Mouse (Mus musculus) hindbrain, embryonic 15.5 days (tissue): ENCODE measurements at regions not wholly inside any gene's neighbourhood (a gene's known extent, or its start where the extent isn't known, plus 50 kb on each side); places are given as distances from the start of the nearest gene placed in this dataset.

Experiments used
- ATAC-seq: fragments of 200-750 bp; cut with Nextera tagmentation; 2 replicates; pipeline ENCODE4 v1.8.0; 2017; ENCODE audit warnings: low read depth, moderate number of reproducible peaks, moderate TSS enrichment; ENCODE audit not compliant: low FRiP score
- H3K27ac ChIP-seq: fragments of 300-500 bp; sonication (generic); replicated peaks from 2 replicates; pipeline ENCODE4 v1.5.1; 2015; ENCODE audit warnings: mild to moderate bottlenecking, inconsistent platforms
- H3K27me3 ChIP-seq: fragments of 300-500 bp; sonication (generic); 2 replicates; pipeline ENCODE4 v1.6.1; 2015; ENCODE audit warnings: control low read depth, inconsistent platforms
- H3K36me3 ChIP-seq: fragments of 300-500 bp; sonication (generic); 2 replicates; pipeline ENCODE4 v1.6.1; 2015; ENCODE audit warnings: control low read depth, inconsistent platforms
- H3K4me1 ChIP-seq: fragments of 300-500 bp; sonication (generic); replicated peaks from 2 replicates; pipeline ENCODE4 v1.6.1; 2015; ENCODE audit warnings: control low read depth, inconsistent platforms
- H3K4me2 ChIP-seq: fragments of 300-500 bp; sonication (generic); 2 replicates; pipeline ENCODE4 v1.6.1; 2015; ENCODE audit warnings: moderate library complexity, mild to moderate bottlenecking, inconsistent platforms
- H3K4me3 ChIP-seq: fragments of 300-500 bp; sonication (generic); 2 replicates; pipeline ENCODE4 v1.5.1; 2015; ENCODE audit warnings: mild to moderate bottlenecking, inconsistent platforms
- H3K9ac ChIP-seq: fragments of 300-500 bp; sonication (generic); 2 replicates; pipeline ENCODE4 v1.6.1; 2015; ENCODE audit warnings: inconsistent platforms
- H3K9me3 ChIP-seq: fragments of 300-500 bp; sonication (generic); 2 replicates; pipeline ENCODE4 v1.6.1; 2016; ENCODE audit warnings: control low read depth, inconsistent platforms
- WGBS: fragments of 180-500 bp; shearing (Covaris S2); methylation state at CpG from one replicate; pipeline ENCODE4 v1.1.7; 2015; 5-methylcytosine and 5-hydroxymethylcytosine counted together

DNA sequence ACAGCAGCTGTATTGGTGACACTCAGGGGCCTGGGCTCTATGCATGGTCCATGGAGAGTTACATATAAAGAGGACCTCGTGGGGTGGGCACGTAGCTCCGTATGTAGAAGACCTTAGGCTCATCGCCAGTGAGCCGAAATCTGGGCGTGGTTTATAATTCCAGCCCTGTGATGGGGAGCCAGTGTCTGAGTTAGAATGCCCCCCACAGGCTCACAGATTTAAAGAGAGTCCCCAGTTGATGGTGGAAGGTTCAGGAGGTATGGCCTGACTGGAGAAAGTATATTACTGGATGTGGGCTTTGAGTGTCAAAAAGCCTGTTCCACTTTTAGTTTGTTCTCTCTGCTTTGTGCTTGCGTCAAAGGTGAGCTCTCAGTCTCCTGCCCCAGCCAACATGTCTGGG, 54.8 kb downstream of the 1700122O11Rik start:
- WGBS: 89% methylated on average over 7 of the region's 7 CpGs
- no peak overlapping the region for H3K4me3 ChIP-seq
- H3K36me3 ChIP-seq: no peaks in the 10 kb centered on the region
- 0 out of 2 replicates have a peak, but pooled peaks cover 2% of the 10 kb centered on the region for H3K27me3 ChIP-seq
- no peak overlapping the region for H3K4me2 ChIP-seq
- no peak overlapping the region for H3K27ac ChIP-seq
- H3K9ac ChIP-seq: no peak overlapping the region
- H3K9me3 ChIP-seq: no peaks in the 10 kb centered on the region
- no peak for ATAC-seq
- H3K4me1 ChIP-seq: 0 out of 2 replicates have a peak, but pooled peaks cover 6% of the 10 kb centered on the region

DNA sequence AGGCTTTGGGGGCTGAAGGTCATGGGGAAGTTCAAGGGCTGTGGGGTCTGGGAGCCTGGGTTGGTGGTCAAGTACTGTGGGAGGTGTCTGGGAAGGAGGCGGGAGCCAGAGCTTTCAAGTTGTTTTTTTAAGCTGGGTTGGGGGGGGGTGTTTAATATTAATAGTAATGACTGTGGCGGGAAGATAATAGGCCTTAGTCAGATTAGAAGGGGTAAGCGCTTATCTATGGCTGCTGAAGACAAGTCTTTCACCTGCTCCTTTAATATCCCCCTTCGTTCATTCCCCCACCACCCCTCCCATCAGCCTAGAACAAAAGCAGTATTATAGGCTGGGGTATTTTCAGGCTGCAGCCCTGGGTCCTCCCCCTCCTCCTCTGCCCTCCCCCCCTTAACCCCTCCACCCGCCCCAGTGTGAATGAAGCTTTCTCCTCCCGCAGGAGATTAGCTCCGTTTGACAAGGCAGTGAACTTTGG, 56.5 kb downstream of the 1700122O11Rik start:
- Histone ChIP-seq H3K4me2 (no peak overlapping the region), H3K9ac (no peak overlapping the region), H3K27me3 (no peaks in the 10 kb centered on the region), H3K27ac (no peak overlapping the region), H3K9me3 (no peaks in the 10 kb centered on the region), H3K4me1 (0 out of 2 replicates have a peak, but pooled peaks cover 9% of the 10 kb centered on the region), H3K36me3 (no peaks in the 10 kb centered on the region), H3K4me3 (no peak overlapping the region)
- ATAC-seq: no peak
- 11% methylated on average over 7 of the region's 7 CpGs for WGBS

DNA sequence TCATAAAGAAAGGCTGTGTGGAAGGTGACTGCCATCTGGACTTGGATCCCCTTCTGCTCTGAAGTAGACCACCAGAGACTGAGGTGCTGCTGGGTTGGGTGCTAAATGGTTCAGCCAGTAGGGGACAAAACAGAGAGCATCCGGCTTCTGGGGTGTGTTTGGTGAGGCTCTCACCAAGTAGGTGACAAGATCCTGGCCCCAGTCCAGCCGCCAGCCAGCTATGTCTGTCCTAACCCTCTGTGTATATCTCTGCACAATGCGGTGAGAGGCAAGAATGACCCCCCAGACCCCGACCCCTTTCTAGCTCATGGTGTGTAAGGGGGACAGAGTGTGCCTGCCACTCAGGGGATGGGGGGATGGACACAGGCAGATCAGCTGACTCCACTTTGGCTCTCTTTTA, 54.8 kb upstream of the Foxp4 start:
- H3K4me2 ChIP-seq: no peak overlapping the region
- no peaks in the 10 kb centered on the region for H3K9me3 ChIP-seq
- no peaks in the 10 kb centered on the region for H3K36me3 ChIP-seq
- peaks cover 31% of the 10 kb centered on the region for H3K4me1 ChIP-seq
- H3K4me3 ChIP-seq: no peak overlapping the region
- WGBS: 58% methylated on average over 4 of the region's 4 CpGs
- H3K27ac ChIP-seq: no peak overlapping the region
- H3K27me3 ChIP-seq: peaks cover 2% of the 10 kb centered on the region; the same call in 1 of the 2 replicates
- ATAC-seq: no peak
- H3K9ac ChIP-seq: no peak overlapping the region

DNA sequence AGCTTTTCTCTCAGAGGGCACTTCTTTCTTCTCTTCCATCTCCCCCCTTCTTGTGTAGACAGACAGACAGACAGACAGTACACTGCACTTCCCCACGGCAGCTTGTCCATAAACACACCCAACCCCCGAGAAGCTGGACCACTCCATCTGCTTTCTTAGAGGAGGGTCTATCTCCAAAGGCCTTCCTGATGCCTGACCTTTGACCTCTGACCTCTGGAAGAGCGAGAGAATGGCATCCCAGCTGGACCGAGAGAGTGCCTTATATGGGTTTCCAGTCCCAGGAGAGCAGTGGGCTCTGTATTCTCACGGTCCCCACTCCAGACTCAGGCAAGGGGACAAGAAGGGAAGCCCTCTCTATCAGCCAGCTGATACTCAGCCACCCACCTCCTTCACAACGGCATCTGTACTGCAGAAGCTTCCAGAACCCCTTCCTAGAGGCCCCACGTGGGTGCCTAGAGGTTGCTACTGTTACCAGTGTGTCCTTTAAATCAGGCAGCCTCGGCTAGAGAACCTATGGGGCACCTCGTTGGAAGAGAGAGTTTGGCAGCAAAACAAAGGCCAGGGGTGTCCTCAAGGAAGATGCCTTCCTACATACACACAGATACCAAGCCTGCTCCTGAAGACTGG, 54.1 kb upstream of the Foxp4 start:
- ATAC-seq: no peak
- Histone ChIP-seq H3K9ac (no peak overlapping the region), H3K27me3 (peaks cover 8% of the 10 kb centered on the region), H3K36me3 (no peaks in the 10 kb centered on the region), H3K4me2 (no peak overlapping the region), H3K4me3 (no peak overlapping the region), H3K4me1 (peaks cover 38% of the 10 kb centered on the region), H3K27ac (no peak overlapping the region), H3K9me3 (no peaks in the 10 kb centered on the region)
- WGBS: 22% methylated on average over 9 of the region's 9 CpGs

DNA sequence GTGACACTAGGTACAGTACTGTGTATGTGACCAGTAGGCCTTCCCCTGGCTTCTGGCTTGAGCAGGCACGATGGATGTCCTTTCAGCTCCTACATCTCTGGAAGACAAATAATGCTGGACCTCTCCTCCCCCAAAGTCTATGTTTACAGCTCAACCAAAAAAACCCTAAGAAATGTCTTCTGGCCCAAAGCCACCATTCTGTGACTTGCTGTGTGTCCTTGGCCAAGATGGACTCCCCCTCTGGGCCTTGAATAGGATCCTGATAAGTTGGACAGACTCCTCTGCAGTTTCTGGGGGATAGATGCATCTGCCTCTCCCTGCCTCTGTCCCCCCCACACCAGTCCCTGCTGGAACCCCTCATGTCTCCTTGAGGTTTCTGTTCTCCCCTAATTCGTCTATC, 53.6 kb upstream of the Foxp4 start:
- no peak overlapping the region for H3K9ac ChIP-seq
- H3K4me1 ChIP-seq: peaks cover 39% of the 10 kb centered on the region
- no peaks in the 10 kb centered on the region for H3K36me3 ChIP-seq
- H3K4me3 ChIP-seq: no peak overlapping the region
- no peak for ATAC-seq
- no peak overlapping the region for H3K27ac ChIP-seq
- WGBS: 68% methylated on average over 2 of the region's 2 CpGs
- peaks cover 13% of the 10 kb centered on the region for H3K27me3 ChIP-seq
- no peaks in the 10 kb centered on the region for H3K9me3 ChIP-seq
- no peak overlapping the region for H3K4me2 ChIP-seq

DNA sequence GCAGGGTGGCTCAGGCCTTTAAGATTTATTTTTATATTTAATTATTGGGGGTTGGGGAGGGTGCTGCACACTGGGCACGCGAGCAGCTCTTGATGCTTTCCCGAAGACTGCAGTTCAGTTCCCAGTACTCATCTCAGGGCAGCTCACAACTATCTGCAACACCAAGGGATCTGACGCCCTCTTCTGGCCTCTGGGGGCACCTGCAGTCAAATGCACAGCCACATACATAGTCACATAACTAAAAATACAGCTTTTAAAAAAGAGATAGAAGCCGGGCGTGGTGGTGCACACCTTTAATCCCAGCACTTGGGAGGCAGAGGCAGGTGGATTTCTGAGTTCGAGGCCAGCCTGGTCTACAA, 52.5 kb upstream of the Foxp4 start:
- peak overlapping the region; percentile 71; the same call in 1 of the 2 replicates for H3K27ac ChIP-seq
- H3K36me3 ChIP-seq: no peaks in the 10 kb centered on the region
- no peak for ATAC-seq
- no peak overlapping the region for H3K4me2 ChIP-seq
- no peak overlapping the region for H3K9ac ChIP-seq
- peaks cover 18% of the 10 kb centered on the region for H3K27me3 ChIP-seq
- 81% methylated on average over 7 of the region's 7 CpGs for WGBS
- no peaks in the 10 kb centered on the region for H3K9me3 ChIP-seq
- peaks cover 39% of the 10 kb centered on the region for H3K4me1 ChIP-seq
- H3K4me3 ChIP-seq: no peak overlapping the region

DNA sequence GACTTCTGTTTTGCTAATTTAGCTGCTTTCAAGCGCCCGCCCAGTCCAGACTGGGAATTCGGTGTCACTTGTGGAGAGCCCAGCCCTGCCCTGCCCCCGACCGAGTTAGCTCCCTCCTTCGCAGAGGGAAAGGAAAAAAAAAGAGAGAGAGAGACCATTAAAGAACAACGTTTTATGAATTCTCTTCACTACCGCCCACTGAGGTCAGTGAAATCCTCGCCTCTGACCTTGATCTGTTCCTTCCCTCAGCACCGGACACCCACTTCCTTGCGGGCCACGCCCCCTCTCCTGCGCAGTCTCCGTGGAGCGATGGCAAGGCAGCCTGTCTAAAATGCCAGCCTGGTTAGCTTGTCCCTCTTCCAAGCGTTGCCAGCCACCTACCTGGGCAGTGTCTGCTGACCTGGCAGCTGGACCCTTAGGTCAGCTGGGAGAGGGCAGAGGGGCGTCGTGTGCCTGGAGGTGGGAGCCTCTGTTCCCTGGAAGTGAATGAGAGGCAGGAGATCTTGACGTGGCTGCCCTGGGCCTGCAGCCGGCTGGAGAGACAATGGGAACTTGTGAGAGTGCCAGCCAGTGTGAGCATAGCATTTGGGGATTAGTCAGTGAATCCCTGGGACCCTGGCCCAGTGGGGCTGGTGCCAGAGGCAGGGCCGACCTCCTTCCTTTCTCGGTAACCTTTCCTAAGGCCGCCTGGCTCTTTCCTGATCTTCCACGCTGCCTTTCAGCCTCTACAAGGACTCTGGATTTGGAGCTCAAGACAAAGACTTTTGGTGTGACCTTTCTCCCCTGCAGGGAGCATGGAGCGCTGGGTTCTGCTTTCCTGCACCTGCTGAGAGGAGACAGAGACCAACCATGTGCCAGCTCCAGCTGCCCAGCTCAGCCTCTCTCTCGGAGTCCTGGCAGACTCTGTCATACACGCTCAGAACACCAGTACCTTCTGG, 51.9 kb upstream of the Foxp4 start:
- Histone ChIP-seq H3K4me3 (peak overlapping the region; percentile 31), H3K4me1 (peaks cover 34% of the 10 kb centered on the region), H3K9ac (peak overlapping the region; percentile 5; the same call in 1 of the 2 replicates), H3K4me2 (peak overlapping the region; percentile 87), H3K27ac (peak overlapping the region; percentile 71), H3K9me3 (no peaks in the 10 kb centered on the region), H3K27me3 (peaks cover 18% of the 10 kb centered on the region), H3K36me3 (no peaks in the 10 kb centered on the region)
- ATAC-seq: peak; percentile 71
- 4% methylated on average over 27 of the region's 27 CpGs for WGBS

DNA sequence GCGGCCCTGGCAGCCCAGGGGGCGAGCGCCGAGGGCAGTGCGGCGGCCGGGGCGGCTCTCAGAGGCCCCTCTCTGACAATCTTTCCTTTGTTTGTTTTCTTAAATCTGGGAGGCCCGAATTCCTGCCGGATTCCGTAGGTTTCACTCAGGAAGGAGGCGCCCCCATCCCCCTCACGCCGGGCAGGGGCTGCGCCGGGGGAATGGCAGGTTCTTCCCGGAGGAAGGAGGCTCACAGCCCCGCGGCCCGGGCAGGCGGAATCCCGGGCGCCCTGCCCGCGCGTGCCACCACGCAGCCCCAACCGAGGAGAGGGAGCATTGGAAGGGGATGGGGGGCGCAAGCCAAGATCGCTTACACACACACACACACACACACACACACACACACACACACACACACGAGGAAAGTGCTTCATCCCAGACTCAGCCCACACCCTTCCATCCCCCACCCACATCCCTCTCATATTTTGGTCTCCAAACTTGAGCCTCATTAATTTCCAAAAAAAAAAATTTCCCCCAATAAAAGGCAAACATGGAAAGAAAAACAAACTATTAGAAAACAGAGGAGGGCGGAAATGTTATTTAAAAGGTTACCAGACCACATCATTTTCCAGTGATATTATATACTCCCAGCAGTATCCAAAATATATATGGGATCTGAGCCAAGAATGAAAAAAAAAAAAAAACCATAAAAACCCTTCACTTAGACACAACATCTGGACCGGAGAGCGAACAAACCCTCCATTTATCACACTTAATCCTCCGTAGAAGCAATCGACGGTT, 51.0 kb upstream of the Foxp4 start:
- Histone ChIP-seq H3K4me3 (peak overlapping the region; percentile 31), H3K27ac (peak overlapping the region; percentile 41; the same call in 1 of the 2 replicates), H3K4me2 (peak overlapping the region; percentile 87), H3K9ac (peak overlapping the region; percentile 24), H3K9me3 (no peaks in the 10 kb centered on the region), H3K36me3 (no peaks in the 10 kb centered on the region), H3K4me1 (peaks cover 34% of the 10 kb centered on the region), H3K27me3 (peaks cover 18% of the 10 kb centered on the region)
- no peak for ATAC-seq
- WGBS: 1% methylated on average over 31 of the region's 37 CpGs

DNA sequence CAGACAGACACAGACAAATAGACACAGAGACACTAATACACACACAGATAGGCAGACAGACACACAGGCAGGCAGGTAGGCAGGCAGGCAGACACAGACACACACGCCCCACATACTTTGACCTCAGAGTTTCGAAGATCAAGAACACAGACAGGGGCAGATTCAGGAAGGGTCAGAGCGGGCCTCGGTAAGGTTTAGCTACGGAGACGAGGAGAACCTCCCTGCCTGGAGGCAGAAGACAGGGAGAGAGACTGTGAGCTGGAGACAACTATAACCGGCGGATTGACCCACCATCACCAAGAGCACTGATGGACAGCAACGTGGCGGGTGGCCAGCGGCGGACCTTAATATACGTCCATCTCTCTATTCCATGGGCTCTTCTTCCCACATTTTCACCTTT, 50.1 kb upstream of the Foxp4 start:
- H3K36me3 ChIP-seq: no peaks in the 10 kb centered on the region
- H3K4me2 ChIP-seq: peak overlapping the region; percentile 87
- peaks cover 18% of the 10 kb centered on the region for H3K27me3 ChIP-seq
- H3K9me3 ChIP-seq: no peaks in the 10 kb centered on the region
- 0 out of 2 replicates have a peak overlapping the region, but pooled peaks have one; percentile 11 for H3K27ac ChIP-seq
- 7% methylated on average over 13 of the region's 13 CpGs for WGBS
- H3K4me3 ChIP-seq: peak overlapping the region; percentile 44
- H3K9ac ChIP-seq: no peak overlapping the region
- ATAC-seq: no peak
- H3K4me1 ChIP-seq: peaks cover 34% of the 10 kb centered on the region
